Mouse (Mus musculus): ENCODE measurements around the gene Tmem144.

DNA sequence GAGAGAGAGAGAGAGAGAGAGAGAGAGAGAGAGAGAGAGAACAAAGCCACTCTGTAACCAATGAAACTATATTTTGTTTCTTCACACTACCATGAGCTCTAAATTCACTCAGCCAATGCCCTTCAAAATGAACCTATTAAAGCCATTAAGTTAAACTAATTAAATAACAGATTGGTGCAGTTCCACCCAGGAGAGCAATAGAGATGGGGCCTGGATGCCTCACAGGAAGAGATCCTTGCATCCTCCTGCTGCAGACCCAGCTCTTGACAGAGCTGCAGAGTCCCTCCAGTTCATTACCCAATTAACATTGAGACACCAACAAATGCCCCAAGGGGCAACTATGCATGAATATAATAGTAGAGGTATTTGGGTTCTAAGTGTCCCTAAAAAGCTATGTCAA, 23.3 kb downstream of the Tmem144 start:
- no peak for TF ChIP-seq CTCF (IDR thresholded peaks at IDR 0.05; ENCODE audit: low read depth)
- TF ChIP-seq EP300 (IDR thresholded peaks at IDR 0.05; ENCODE audit: low read depth), result no peak
